Mouse (Mus musculus) thymus, adult 2 months (tissue): ENCODE data around the gene Krtap3-1.

Source experiments
- CTCF ChIP-seq: fragments of 200-500 bp; IDR thresholded peaks from 2 replicates; pipeline ENCODE4 v1.5.1; 2012; ENCODE audit warnings: mild to moderate bottlenecking, control low read depth, low read length, moderate library complexity, borderline replicate concordance; ENCODE audit not compliant: control insufficient read depth, poor library complexity, insufficient read depth; ENCODE audit errors: extremely low read depth
- POLR2A ChIP-seq: fragments of 200-500 bp; IDR thresholded peaks from 2 replicates; pipeline ENCODE4 v1.6.1; 2012; ENCODE audit warnings: mild to moderate bottlenecking, low read length, control low read depth, moderate library complexity; ENCODE audit not compliant: control insufficient read depth, poor library complexity, insufficient read depth; ENCODE audit errors: extremely low read depth

DNA sequence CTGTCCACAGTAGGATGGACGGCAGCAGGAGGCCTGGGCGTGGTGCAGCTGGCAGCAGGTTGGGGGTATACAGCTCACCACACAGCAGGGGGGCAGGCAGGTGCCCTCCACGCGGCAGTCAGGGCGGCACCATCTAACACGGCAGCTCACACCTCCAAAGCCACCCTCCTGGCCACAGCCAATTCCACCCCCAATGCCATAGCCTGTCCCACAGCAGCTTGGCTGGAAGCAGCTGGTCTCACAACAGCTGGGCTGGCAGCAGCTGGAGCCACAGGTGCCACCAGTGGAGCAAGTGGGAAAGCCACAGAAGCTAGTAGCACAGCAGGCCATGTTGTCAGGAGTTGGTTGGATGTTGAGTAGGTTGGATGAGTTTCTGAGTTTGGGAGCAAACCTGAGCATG, 14.2 kb upstream of the Krtap3-1 start, which contains the start of gene Krtap1-5:
- TF ChIP-seq CTCF (no peak), POLR2A (no peak)
